Comparison of ENCODE assay signal across 11 mouse cellular contexts in the genomic region with DNA sequence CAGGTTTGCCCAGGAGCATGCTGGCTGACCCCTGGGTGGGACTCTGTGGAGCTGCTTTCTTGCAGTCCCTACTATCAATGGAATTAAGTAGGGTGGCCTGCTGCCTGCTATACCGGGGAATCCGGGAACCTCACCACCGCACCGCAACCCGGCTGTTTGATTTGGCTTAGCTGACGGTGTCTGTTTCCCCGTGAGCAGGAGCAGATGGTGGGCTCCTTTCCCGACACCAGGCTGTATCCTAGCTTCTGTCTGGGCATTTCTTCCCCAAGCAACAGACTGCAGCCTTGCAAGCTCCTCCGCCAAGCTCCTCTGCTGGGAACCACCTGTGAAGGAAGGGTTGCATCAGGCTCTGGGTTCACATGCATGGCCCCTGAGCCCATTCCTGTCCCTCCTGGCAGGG.
DNase-seq lines count a peak whose midpoint lies in the region; ATAC-seq lines count a peak whose summit lies in the region.
"Had no signal": no experiment of that assay in that cellular context is flagged by ENCODE, and none has a peak within 500 bp of the region (broad histone marks: within the 10 kb centered on the region; RNA-seq: fewer than 3 reads in every experiment).

No protein-coding gene starts in this region.

- H3K9ac ChIP-seq in hindbrain, embryonic 15.5 days = no peak overlapping the region
- H3K9ac ChIP-seq in hindbrain, embryonic 12.5 days = no peak overlapping the region

- no peak overlapping the region for H3K4me2 ChIP-seq in hindbrain, embryonic 15.5 days
- no peak overlapping the region for H3K4me2 ChIP-seq in hindbrain, embryonic 12.5 days (replicated peaks)
- H3K4me2 ChIP-seq: heart, embryonic 11.5 days had no signal

- no peak overlapping the region for H3K27ac ChIP-seq in hindbrain, embryonic 15.5 days (replicated peaks)
- no peak overlapping the region for H3K27ac ChIP-seq in hindbrain, embryonic 12.5 days

- H3K4me3 ChIP-seq in hindbrain, embryonic 15.5 days = no peak overlapping the region
- no peak overlapping the region for H3K4me3 ChIP-seq in hindbrain, embryonic 12.5 days
- H3K4me3 ChIP-seq: erythroblast, embryonic 14.5 days had no signal

- peaks cover 21% of the 10 kb centered on the region for H3K4me1 ChIP-seq in hindbrain, embryonic 15.5 days (replicated peaks)
- H3K4me1 ChIP-seq in hindbrain, embryonic 12.5 days = peaks cover 32% of the 10 kb centered on the region

- peak; percentile 83 to 87 for DNase-seq in cerebellum, postnatal 25 days
- peak; percentile 71 to 90 for DNase-seq in layer of hippocampus, postnatal 14 days (ENCODE audit: low spot score in 2 of 2)
- DNase-seq in right cerebral cortex, postnatal 25 days = peak; percentile 59
- no peak for DNase-seq in adrenal gland, adult 8-10 months
- no peak for DNase-seq in heart, adult 8-10 months (ENCODE audit: low spot score)
- no peak for DNase-seq in spleen, postnatal 14 days (ENCODE audit: low spot score in 2 of 2)

- ATAC-seq in hindbrain, embryonic 15.5 days (ENCODE audit: low FRiP score, low read depth) = peak; percentile 57; the same call in 1 of the 2 replicates
- ATAC-seq in hindbrain, embryonic 12.5 days (ENCODE audit: low FRiP score) = no peak
- ATAC-seq: inflammation-experienced regulatory T-cells, adult 6 months had no signal

- WGBS in hindbrain, embryonic 15.5 days = 35% methylated on average over 9 of the region's 9 CpGs
- 55% methylated on average over 9 of the region's 9 CpGs for WGBS in hindbrain, embryonic 12.5 days

- no peaks in the 10 kb centered on the region for H3K36me3 ChIP-seq in hindbrain, embryonic 15.5 days
- H3K36me3 ChIP-seq in hindbrain, embryonic 12.5 days = no peaks in the 10 kb centered on the region

- no peaks in the 10 kb centered on the region for H3K9me3 ChIP-seq in hindbrain, embryonic 15.5 days
- no peaks in the 10 kb centered on the region for H3K9me3 ChIP-seq in hindbrain, embryonic 12.5 days (replicated peaks)

- H3K27me3 ChIP-seq in hindbrain, embryonic 15.5 days = no peaks in the 10 kb centered on the region
- peaks cover 5% of the 10 kb centered on the region; the same call in 1 of the 2 replicates for H3K27me3 ChIP-seq in hindbrain, embryonic 12.5 days

Comparison
In these comparisons a context has a peak if more than half of its experiments do, and no peak if none do; other contexts are left out.
1. DNase-seq: peak in cerebellum, postnatal 25 days (2 of 2), layer of hippocampus, postnatal 14 days (2 of 2) and right cerebral cortex, postnatal 25 days (single experiment); none in adrenal gland, adult 8-10 months (single experiment), heart, adult 8-10 months (single experiment) and spleen, postnatal 14 days (0 of 2).